Mouse (Mus musculus) T-helper 2 cell (primary cell): ENCODE results near the gene Slc16a7.

ENCODE experiments used
- in situ Hi-C: fragments of 300-600 bp; cut with MboI, MseI; formaldehyde crosslinking; loops from one replicate; pipeline ENCODE4 v1.15.1; 2025; ENCODE audit warnings: high pct_unique_total_duplicates

Slc16a7 gene

GRCm38 (mm10) chr10:125324149-125324834 lies 65.0 kb downstream of the Slc16a7 start:
- in situ Hi-C loops: no loop called here

- in situ Hi-C loops: no loop called here
Measured at GRCm38 (mm10) chr10:125321446-125322428, 67.5 kb downstream of the Slc16a7 start.

GRCm38 (mm10) chr10:125317317-125317716 lies 71.9 kb downstream of the Slc16a7 start:
- in situ Hi-C loops: loop anchor here (5.0 kb wide), 1 partner anchor 580 kb away; no protein-coding TSS in a partner anchor

- in situ Hi-C loops: no loop called here
Measured at GRCm38 (mm10) chr10:125310855-125311254, 78.4 kb downstream of the Slc16a7 start.

GRCm38 (mm10) chr10:125298036-125298435 lies 91.2 kb downstream of the Slc16a7 start:
- in situ Hi-C loops: no loop called here

GRCm38 (mm10) chr10:125290320-125290719 lies 98.9 kb downstream of the Slc16a7 start:
- in situ Hi-C loops: no loop called here

- in situ Hi-C loops: no loop called here
Measured at GRCm38 (mm10) chr10:125288560-125288959, 100.7 kb downstream of the Slc16a7 start.

- in situ Hi-C loops: no loop called here
Measured at GRCm38 (mm10) chr10:125285386-125285785, 103.9 kb downstream of the Slc16a7 start.

GRCm38 (mm10) chr10:125275149-125275848 lies 114.0 kb downstream of the Slc16a7 start:
- in situ Hi-C loops: loop anchor here (10.0 kb wide), 1 partner anchor 1510 kb away; no protein-coding TSS in a partner anchor

GRCm38 (mm10) chr10:125274519-125275148 lies 114.6 kb downstream of the Slc16a7 start:
- in situ Hi-C loops: loop anchor here (10.0 kb wide), 1 partner anchor 1510 kb away; no protein-coding TSS in a partner anchor

GRCm38 (mm10) chr10:125273759-125274158 lies 115.5 kb downstream of the Slc16a7 start:
- in situ Hi-C loops: loop anchor here (10.0 kb wide), 1 partner anchor 1511 kb away; no protein-coding TSS in a partner anchor

GRCm38 (mm10) chr10:125271448-125271847 lies 117.8 kb downstream of the Slc16a7 start:
- in situ Hi-C loops: loop anchor here (10.0 kb wide), 1 partner anchor 1513 kb away; no protein-coding TSS in a partner anchor

- in situ Hi-C loops: loop anchor here (10.0 kb wide), 1 partner anchor 1515 kb away; no protein-coding TSS in a partner anchor
Measured at GRCm38 (mm10) chr10:125270266-125270665, 119.0 kb downstream of the Slc16a7 start.

- in situ Hi-C loops: loop anchor here (10.0 kb wide), 1 partner anchor 812 kb away; no protein-coding TSS in a partner anchor
Measured at GRCm38 (mm10) chr10:125266322-125266721, 122.9 kb downstream of the Slc16a7 start.

- in situ Hi-C loops: loop anchor here (10.0 kb wide), 1 partner anchor 811 kb away; no protein-coding TSS in a partner anchor
Measured at GRCm38 (mm10) chr10:125265901-125266300, 123.4 kb downstream of the Slc16a7 start.

GRCm38 (mm10) chr10:125265467-125265866 lies 123.8 kb downstream of the Slc16a7 start:
- in situ Hi-C loops: loop anchor here (10.0 kb wide), 1 partner anchor 811 kb away; no protein-coding TSS in a partner anchor

GRCm38 (mm10) chr10:125264938-125265337 lies 124.3 kb downstream of the Slc16a7 start:
- in situ Hi-C loops: loop anchor here (10.0 kb wide), 1 partner anchor 810 kb away; no protein-coding TSS in a partner anchor

GRCm38 (mm10) chr10:125255904-125256303 lies 133.4 kb downstream of the Slc16a7 start:
- in situ Hi-C loops: no loop called here

- in situ Hi-C loops: no loop called here
Measured at GRCm38 (mm10) chr10:125214536-125214935, 174.7 kb downstream of the Slc16a7 start.

GRCm38 (mm10) chr10:125213805-125214204 lies 175.5 kb downstream of the Slc16a7 start:
- in situ Hi-C loops: no loop called here

GRCm38 (mm10) chr10:125187544-125187943 lies 201.7 kb downstream of the Slc16a7 start:
- in situ Hi-C loops: no loop called here
